Mouse (Mus musculus): ENCODE measurements around the gene B3glct.

Gene B3glct

DNA sequence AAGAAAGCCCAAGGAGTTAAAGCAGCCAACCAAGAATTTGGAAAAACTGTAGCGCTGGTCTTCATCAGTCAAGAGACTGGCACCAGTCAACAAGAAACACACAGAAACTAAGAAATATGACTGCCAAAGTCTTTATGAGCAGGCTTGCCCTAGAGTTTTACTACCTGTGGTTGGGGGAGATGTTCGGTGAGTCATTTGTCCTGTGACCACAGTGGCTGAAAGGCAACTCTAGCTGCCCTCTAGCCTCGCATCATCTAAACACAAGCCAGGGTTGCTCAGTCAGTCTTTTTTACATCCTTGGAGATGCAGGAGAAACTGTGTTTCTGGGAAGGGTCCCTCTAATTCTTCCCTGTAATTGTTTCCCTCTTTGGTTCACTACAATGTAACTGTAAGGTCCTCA, 834 bp upstream of the B3glct start:
- no peak for DNase-seq

DNA sequence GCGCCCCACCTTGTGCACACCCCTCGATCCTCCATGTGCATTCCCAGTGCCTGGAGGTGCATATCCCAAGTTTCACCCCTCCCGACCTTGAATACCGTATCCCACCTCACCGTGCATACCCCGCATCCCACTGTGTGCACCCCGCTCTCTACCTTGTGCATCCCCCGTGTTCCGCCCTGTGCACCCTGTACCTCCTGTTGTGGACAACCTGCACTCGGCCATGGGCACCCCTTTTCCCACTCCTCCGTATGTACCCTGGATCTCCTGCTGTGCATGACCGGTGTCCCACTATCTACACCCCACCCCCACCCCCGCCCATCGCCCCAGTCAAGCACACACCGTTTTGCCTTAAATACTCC, 939 bp downstream of the B3glct start:
- no peak for DNase-seq

DNA sequence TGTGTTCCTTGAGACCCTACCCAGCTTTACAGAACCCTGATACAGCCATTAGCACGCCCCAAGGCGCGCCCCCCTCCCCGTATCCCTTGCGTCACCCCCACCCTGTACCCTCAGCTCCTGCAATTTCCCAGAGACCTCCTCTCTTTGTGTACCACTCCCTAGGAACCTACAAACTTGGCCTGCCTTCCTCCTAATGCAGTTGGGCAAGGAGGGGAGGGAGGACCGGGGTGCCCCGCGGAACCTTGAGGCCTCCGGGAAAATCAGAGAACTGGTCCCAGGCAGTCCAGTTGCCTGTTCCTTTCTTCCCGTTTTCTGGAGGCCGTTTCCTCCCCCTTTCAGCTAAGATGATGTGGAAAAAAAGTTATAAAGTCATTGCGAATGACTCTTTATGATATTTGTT, 1.3 kb downstream of the B3glct start:
- no peak for DNase-seq

DNA sequence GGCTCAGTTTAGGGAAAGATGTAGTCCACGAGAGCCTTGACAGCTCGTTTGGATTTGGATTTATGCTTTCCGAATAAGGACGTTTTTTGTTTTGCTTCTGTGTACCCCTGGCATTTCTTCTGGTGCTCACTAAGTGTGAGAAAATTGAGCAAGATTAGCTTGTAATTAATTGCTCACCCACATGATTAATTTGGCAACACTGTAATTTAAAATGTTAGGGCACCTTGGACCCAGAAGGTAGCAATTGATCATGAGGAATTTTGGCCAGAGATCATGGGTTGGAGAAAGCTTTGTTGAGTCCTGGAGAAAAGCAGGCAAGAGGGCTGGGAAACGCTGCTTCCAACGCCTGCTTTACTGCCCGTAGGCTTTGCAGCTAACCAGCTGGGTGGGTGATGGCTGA, 1.9 kb downstream of the B3glct start:
- no peak for DNase-seq

DNA sequence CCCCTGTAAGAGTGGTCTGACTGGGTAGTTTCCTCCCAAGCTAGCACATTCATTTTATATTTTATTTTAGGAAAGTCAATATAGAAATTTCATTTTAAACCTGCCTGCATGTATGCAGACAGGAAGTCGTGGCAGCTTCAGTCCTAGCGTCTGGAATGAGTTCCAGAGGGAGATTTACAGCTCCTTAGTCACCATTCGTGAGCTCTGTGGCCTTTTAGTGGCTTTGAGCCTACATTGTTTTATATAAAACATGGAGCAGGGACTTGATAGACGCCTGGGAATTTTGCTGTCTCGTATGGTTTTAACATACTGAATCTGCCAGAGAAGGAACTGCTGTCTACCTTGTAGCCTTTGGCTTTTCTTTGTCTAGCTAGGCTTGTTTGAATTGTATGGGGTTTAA, 2.9 kb downstream of the B3glct start:
- no peak for DNase-seq

DNA sequence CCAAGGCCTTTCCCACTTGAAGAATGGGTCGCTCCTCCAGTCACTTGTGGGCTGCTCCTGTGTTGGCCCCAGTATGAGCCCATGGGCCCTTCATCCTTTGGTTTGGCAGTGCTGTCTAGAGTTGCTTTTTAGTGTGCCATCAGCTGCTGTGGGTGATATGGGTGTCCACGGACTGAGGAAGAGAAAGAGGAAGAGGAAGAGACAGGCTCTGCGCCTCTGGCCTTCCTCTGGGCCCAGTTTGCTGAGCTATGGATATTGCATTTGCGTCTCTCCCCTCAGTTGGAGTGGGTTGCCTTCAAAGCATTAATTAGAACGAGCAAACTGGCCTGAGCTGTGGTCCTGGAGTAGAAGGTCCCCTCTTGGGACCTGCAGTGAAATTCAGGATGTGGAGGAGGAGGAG, 11.8 kb downstream of the B3glct start:
- DNase-seq = no peak

DNA sequence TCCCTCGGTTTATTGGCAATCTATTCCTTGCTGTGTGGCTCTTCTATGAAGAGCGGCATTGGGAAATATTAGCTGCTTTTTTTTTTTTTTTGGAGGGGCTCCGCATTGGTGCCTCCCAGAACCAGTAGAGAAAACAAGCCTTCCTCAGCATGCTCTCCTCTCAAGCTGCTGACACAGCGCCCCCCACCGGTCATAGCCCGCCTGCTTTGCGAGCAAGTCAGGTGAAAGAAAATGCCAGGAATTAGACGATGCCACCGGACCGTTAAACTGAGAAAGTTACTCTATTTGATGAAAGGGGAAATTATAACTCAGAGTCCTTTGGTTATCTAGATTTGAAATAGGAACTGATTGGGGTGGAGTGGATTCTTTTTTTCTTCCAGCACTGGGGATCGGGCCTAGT, 14.5 kb downstream of the B3glct start:
- no peak for DNase-seq

DNA sequence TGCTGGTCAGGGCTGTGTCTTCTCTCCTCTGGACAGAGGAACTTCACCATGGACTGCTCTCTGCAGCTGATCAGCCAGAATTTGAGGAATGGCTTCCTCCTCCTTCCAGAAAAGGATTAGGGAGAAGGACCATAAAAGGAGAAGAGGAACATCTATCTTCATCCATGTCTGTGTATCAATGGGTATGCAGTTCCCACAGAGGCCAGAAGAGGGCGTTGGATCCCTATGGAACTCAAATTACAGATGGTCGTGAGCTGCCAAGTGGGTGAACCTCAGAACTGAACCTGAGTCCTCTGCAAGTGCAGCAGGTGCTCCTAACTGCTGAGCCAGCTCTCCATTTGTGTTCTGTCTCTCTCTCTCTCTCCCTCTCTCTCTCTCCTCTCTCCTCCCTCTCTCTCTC, 15.2 kb downstream of the B3glct start:
- no peak for DNase-seq

DNA sequence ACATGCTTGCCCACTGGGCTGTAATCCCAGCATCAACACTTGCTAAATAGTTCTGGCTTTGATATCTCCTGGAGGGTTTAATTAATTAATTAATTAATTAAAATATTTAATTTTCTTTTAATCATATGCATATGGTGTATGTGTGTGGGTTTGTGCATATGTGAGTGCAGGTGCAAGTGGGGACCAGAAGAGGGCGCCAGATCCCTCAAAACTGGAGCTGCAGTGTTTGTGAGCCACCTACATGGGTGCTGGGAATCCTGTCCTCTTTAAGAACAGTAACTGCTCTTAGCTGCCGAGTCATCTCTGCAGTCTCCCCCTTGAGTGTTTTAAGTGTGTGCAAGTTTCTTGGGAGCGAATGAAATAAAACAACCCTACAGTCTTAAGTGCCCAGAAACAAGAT, 15.9 kb downstream of the B3glct start:
- DNase-seq = no peak

DNA sequence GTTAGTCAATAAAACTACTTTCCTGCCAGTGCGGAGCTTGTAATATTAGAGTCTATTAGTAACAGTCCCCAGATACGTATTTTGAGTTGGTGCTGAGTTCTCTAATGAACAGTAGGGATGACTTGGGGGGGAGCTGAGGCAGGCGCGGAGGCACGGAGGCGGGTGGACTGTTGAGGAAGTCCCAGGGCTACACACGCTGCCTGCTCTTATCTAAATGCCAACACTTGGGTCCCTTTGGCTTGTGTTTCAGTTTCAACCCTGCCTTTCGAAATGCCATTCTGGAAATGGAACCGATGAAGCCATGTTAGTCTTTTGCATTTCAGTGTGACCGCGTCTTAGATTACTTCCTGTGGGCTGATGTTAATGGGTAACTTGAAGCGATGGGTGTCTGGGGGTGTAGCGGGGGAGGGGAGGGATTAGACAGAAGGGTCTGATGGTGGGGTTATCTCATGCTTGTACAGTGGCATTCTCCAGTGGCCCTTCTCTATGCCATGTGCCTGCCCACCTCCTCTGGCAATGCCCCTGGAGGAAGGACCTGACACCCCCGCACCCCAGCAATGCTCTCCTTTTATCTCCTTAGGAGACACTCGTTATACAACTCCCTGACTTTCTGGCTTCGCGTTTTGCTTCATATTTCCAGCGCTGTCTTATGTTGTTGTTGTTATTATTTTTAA, 17.2 kb downstream of the B3glct start:
- no peak for DNase-seq

DNA sequence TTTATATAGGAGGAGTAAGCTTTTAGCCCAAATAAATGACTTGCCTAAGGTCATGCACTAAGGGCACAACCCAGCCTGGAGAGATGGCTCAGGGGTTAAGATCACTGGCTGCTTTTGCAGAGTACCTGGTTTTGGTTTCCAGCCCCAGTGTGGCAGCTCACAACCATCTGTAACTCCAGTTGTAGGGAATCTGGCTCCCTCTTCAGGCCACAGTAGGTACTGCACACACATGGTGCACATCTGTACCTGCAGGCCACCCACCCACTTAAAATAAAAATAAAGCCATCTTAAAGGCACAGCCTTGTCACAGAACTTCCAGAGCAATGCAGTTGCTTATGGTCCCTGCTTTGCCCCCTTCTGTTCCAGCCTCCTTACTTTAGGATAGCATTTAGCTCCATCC, 24.7 kb downstream of the B3glct start:
- DNase-seq = no peak

DNA sequence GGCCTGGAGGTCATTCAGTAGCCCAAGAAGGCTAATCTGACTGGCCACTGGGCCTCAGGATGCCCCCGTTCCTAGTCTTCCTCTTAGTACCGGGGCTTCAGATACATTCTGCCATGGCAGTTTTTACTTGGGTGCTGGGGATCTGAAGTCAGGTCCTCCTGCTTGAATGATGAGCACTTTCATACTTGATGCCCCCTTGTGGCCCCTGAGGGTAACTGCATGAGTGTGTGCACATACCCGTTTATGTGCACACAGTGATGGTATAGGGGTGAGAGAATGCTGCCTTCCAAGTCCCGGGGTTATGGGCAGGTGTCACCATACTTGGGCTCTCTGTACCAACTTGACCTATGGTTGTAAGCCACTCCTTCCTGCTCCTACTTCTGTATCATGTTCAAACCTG, 33.5 kb downstream of the B3glct start:
- DNase-seq = no peak

DNA sequence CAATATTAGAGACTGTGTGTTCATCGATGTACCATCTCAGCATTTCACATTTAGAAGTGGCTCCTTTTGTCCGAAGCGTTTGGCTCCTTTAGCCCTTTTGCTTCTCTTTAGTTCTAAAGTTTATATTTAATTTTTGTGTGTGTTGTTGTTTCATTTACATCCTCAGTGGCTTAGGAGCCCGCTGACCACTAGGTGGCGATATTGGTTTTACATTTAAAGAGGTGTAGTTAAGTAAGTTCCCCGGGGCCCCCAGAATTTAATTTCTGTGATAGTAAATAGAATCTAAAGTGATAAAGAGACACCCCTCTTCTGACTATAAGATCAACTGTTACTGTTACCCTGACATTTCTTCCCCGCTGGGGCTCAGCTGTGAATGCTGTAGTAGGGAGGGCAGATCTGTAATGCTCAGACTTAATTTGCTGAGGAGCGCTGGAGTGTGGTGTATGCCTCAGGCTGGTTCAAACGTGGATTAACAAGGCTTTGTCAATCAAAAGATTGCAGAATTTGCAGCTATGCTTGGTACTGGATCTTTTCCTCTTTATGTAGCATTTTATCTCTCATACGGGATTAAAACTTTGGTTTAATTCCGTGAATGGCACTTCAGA, 35.2 kb downstream of the B3glct start:
- DNase-seq = peak; percentile 31

DNA sequence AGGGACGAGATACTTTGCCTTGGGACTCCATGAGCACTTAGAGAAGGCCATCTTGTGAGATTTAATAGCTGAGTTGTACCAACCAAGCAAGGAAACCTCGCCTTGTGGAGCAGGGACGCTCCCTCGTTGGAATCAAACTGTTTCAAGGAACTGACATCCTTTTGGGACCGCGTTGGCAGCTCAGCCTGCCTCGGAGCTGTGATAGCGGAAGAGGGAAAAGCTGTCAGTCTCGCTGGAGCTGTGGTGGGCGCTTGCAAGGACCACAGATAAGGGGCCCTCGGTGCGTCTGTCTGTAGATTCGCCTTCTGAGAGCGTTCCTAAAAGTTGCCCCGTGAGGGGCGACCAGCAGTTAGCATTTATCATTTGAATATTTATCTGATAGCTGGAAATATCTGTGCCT, 35.8 kb downstream of the B3glct start:
- no peak for DNase-seq

DNA sequence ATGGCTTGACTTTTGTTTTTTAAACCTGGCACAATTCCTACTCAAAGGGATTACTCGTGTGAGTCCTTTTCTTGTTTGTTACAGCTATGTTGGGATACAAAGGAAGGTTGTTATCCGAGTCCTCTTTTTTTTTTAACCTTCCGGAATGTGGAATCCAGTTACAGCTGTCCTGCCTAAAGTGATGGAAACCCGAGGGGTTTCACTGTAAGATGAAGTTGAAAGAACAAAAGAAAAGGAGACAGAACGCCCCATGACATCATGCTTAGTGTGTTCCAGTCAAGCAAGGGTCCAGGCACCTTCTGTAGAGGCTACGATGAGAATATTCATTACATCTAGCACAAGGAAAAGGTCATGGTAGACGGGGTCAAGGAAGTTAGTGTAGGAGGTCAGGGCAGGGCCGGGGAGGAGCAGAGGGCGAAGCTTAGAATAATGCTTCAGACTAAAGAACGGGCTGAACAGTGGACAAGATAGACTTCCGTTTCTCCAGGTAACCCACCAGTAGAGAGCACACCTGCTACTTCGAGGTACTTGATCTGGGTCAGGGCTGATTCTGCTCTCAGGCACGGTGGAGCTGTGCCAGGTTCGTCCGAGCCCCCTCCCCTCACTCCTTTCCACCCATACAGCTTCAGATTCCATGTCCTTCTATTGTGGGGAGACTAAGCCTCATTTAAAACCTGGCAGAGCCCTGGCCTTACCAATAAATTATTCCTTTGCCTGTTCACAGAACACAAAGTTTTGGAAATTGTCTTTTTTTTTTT, 37.7 kb downstream of the B3glct start:
- no peak for DNase-seq

DNA sequence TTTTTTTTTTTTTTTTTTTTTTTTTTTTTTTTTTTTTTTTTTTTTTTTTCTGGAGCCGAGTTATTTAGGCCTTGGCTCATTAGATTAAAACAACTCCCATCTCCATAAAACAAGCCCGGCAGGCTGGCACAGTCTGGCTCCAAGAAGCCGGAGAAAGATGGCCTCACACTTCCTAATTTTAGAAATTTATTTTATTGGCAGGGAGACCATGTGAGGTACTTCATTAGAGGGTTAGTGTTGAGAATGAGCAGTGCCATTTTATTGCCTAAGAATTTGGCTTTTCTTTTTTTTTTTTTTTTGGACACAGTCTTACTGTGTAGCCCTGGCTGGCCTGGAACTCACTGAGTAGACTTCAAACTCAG, 38.3 kb downstream of the B3glct start:
- no peak for DNase-seq

DNA sequence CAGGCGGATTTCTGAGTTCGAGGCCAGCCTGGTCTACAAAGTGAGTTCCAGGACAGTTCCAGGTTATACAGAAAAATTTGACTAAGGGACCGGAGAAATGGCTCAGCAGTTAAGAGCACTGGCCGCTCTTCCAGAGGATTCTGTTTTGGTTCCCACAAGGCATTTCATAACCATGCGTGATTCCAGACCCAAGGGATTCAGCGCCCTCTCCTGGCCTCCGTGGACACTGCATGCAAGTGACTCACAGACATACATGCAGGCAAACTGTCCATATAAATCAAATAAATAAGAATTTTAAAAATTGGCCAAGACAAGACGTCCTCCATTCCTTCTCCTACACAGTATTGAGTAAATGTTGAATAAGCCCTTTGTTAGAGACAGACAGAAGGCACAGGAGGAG, 53.7 kb downstream of the B3glct start:
- no peak for DNase-seq

DNA sequence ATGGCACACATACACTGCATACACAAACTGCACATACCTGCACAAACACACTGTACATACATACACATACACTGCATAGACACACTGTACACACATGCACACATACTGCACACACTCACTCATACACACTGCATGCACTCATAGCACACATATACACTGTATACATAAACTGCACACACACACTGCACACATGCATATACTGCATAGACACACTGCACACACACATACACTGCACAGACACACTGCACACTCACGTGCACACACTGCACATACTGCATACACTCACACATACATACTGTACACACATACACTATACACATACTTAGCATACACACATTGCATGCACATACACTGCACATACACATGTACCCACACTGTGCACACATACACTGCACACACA, 59.2 kb downstream of the B3glct start:
- no peak for DNase-seq

DNA sequence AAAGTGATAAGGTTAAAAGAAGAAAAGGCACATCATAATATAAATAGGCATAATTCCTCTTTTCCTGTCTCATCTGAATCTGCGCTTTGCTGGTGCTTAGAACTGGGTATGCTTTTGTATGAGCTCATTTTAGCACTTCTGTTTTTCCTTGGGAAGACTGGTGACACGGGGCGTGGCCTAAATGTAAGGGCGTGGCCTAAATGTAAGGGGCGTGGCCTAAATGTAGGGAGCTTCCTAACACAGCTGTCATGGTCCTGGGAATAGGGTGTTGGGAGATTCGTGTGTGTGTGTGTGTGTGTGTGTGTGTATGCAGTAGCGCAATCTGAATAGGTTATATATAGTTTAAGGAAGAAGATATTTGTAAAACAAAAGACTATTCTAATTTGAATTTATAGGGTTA, 62.1 kb downstream of the B3glct start:
- no peak for DNase-seq

DNA sequence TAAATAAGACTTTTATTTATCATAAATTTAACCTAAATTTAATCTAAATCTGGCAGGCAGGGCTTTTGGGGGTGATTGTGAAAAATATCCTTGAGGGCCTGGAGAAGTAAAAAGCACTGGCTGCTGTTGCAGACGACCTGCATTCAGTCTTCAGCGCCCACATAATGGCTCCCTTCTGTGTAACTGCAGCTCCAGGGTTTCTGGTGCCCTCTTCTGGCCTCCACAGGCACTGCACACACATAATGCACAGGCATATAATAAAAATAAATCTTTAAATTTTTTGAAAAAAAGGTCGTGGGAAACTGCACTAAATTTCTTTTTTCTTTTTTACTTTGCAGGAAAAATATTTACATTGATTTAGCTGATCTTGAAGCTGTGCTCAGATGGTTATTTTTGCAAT, 62.7 kb downstream of the B3glct start:
- no peak for DNase-seq

DNA sequence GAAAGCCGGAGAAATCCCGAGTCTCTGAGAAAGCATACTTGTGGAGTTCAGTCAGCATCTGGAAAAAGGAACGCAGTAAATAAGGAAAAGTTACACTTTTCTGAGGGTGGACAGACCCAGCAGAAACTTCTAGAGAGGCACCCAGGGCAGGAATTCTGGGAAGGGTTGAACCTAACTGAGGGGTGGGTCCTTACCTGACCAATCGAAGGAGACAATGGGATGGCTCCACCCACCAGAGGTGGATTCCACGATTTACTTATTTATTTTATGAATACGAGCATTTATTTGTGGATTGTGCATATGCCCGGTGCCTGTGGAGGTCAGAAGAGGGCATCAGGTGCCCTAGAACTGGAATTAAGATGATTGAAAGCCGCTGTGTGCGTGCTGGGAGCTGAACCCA, 64.3 kb downstream of the B3glct start:
- DNase-seq = no peak

DNA sequence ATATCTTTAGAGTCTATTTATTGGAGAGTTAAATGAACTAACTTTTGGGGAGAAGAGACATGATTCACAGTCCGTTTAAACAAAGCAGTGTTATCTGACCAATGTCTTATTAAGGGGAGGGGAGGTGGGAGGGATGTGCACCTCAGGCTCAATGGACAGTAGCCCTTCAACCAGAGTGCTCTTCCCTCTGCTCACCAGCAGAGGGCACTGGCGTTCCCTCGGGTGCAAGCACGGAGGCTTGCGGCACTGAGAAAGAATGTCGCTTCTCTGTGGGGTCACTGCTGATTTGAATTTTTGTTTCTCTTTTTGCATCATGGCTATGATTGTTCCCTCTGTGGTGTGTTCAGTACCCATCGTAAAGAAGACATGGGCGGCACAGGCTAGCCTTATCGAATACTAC, 67.0 kb downstream of the B3glct start:
- no peak for DNase-seq

DNA sequence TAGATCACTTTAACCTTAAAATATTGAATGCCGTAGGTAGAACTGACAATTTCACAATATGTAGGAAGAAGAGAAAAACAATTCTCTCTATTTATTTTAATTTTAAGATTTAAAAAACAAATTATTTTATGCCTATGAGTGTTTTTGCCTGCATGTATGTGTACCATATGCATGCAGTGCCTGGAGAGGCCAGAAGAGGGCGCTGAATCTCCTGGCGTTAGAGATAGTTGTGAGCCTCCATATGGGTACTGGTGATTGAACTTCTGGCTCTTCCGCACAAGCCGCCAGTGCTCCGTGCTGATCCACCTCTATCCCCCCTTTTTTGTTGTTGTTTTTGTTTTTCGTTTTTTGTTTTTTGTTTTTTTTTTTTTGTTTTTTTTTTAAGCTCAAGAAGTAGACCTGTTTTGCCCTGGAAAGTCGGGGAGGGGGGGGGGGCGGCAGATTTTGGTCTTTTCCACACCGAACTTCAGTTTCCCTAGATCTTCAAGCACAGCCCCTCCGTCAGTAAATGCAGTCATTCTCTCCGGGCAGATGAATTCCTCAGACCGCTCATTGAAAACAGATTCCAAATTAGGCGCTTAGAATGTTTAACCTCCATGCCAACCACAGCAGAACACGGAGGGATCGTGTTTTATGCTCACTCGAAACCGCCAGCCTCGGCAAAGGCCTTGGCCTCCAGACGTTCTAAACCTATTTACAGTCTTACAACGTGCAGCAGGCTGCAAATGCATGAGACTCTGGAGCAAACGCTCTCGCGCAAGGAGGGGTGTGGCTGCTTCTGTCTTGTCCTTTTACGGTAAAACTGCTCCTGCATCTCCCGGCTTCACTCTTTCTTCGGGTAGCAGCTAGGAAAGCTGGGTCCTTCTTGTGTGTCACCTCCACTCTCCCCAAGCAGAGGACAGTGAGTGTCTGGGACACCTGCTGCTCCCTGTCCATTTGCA, 70.9 kb downstream of the B3glct start:
- no peak for DNase-seq

DNA sequence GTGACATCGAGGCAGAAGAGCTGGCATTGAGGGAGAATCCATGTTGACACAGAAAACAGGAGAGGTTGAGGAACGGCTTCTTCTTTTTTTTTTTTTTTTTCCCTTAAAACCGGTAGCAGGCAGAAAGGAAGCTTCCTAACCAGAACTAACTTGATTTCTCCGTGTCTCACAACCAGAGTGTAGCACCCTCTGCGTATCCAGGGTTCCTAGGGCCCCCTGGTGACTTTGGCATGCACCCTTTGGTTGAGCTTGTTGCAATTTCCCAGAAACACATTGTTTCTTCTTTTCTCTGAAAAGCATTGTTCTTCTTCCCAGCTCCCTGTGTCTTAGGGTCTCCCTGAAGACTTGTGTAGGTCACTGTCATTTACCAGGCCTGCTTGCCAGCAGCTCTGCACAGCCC, 73.8 kb downstream of the B3glct start:
- no peak for DNase-seq
